Mouse (Mus musculus) lung, embryonic 16.5 days (tissue): Measurements from ENCODE around the gene Cstl1. TPM values are rescaled to one million over a fixed set of nuclear protein-coding genes. Genes with fewer than 3 reads are reported as not detected.
A peak's percentile ranks its signal among the peaks of the same experiment; 100 is the strongest.
"Not testable (repeated sequence)": the region's sequence is repeated elsewhere in the genome, so short reads cannot be mapped to it uniquely, and the experiment has no call there.

Source experiments
- ATAC-seq: fragments of 200-750 bp; cut with Nextera tagmentation; 2 replicates; pipeline ENCODE4 v1.8.0; 2017; ENCODE audit warnings: low read depth, mild to moderate bottlenecking, moderate library complexity
- H3K27ac ChIP-seq: fragments of 300-500 bp; sonication (generic); 2 replicates; pipeline ENCODE4 v1.5.1; 2014; ENCODE audit warnings: mild to moderate bottlenecking, control low read depth, low read length
- H3K27me3 ChIP-seq: fragments of 300-500 bp; sonication (generic); 2 replicates; pipeline ENCODE4 v1.6.1; 2014; ENCODE audit warnings: low read depth, low read length, mixed read lengths; ENCODE audit not compliant: control insufficient read depth, insufficient read depth
- H3K36me3 ChIP-seq: fragments of 300-500 bp; sonication (generic); 2 replicates; pipeline ENCODE4 v1.6.1; 2014; ENCODE audit warnings: low read length; ENCODE audit not compliant: control insufficient read depth, insufficient read depth
- H3K4me1 ChIP-seq: fragments of 300-500 bp; sonication (generic); replicated peaks from 2 replicates; pipeline ENCODE4 v1.6.1; 2014; ENCODE audit warnings: low read length, mixed read lengths; ENCODE audit not compliant: control insufficient read depth, insufficient read depth
- H3K4me2 ChIP-seq: fragments of 300-500 bp; sonication (generic); 2 replicates; pipeline ENCODE4 v1.6.1; 2014; ENCODE audit warnings: low read depth, low read length, control low read depth
- H3K4me3 ChIP-seq: fragments of 300-500 bp; sonication (generic); 2 replicates; pipeline ENCODE4 v1.5.1; 2014; ENCODE audit warnings: mild to moderate bottlenecking, low read length, control low read depth
- H3K9ac ChIP-seq: fragments of 300-500 bp; sonication (generic); 2 replicates; pipeline ENCODE4 v1.6.1; 2014; ENCODE audit warnings: low read length, control low read depth
- H3K9me3 ChIP-seq: fragments of 300-500 bp; sonication (generic); 2 replicates; pipeline ENCODE4 v1.6.1; 2016; ENCODE audit warnings: low read length; ENCODE audit not compliant: control insufficient read depth
- WGBS: fragments of 180-500 bp; shearing (Covaris S2); extraction: QIAGEN DNeasy Blood & Tissue Kit; methylation state at CpG from one replicate; pipeline ENCODE4 v1.1.7; 2014; 5-methylcytosine and 5-hydroxymethylcytosine counted together
- polyA plus RNA-seq: library from polyadenylated mRNA; unstranded; fragments of >200 nt; fragmentation: Nextera tagmentation; extraction: Ambion mirVana; gene quantifications from 2 replicates; pipeline ENCODE4 v1.2.1, GENCODE M21; 2015

Cstl1 gene
- polyA plus RNA-seq, 1 experiment from 2014 or later, result not detected

GRCm38 (mm10) chr2:148743001-148743400 lies 7.2 kb upstream of the Cstl1 start:
- Histone ChIP-seq H3K9me3 (no peaks in the 10 kb centered on the region), H3K27ac (no peak overlapping the region), H3K4me2 (no peak overlapping the region), H3K36me3 (no peaks in the 10 kb centered on the region), H3K9ac (no peak overlapping the region), H3K4me1 (no peaks in the 10 kb centered on the region), H3K27me3 (no peaks in the 10 kb centered on the region), H3K4me3 (no peak overlapping the region)
- no peak for ATAC-seq
- 72% methylated on average over 3 of the region's 3 CpGs for WGBS

GRCm38 (mm10) chr2:148743846-148744407 lies 6.2 kb upstream of the Cstl1 start:
- no peak overlapping the region for H3K9ac ChIP-seq
- H3K27ac ChIP-seq, result no peak overlapping the region
- no peaks in the 10 kb centered on the region for H3K4me1 ChIP-seq
- no peaks in the 10 kb centered on the region for H3K9me3 ChIP-seq
- H3K4me3 ChIP-seq, result no peak overlapping the region
- 65% methylated on average over 3 of the region's 3 CpGs for WGBS
- H3K36me3 ChIP-seq, result no peaks in the 10 kb centered on the region
- no peak for ATAC-seq
- no peak overlapping the region for H3K4me2 ChIP-seq
- H3K27me3 ChIP-seq, result no peaks in the 10 kb centered on the region

- 17% methylated on average over 15 of the region's 15 CpGs for WGBS
- Histone ChIP-seq H3K4me2 (peak overlapping the region; percentile 63), H3K27ac (no peak overlapping the region), H3K27me3 (no peaks in the 10 kb centered on the region), H3K4me1 (peaks cover 2% of the 10 kb centered on the region; the same call in 1 of the 2 replicates), H3K9me3 (no peaks in the 10 kb centered on the region), H3K9ac (no peak overlapping the region), H3K36me3 (no peaks in the 10 kb centered on the region), H3K4me3 (peak overlapping the region; percentile 42)
- peak; percentile 80 for ATAC-seq
Observed at GRCm38 (mm10) chr2:148751893-148752813, 2.0 kb downstream of the Cstl1 start.

GRCm38 (mm10) chr2:148754310-148754846 lies 4.2 kb downstream of the Cstl1 start:
- H3K4me3 ChIP-seq, result no peak overlapping the region
- H3K9ac ChIP-seq, result no peak overlapping the region
- no peak overlapping the region for H3K27ac ChIP-seq
- no peaks in the 10 kb centered on the region for H3K9me3 ChIP-seq
- no peak for ATAC-seq
- no peaks in the 10 kb centered on the region for H3K27me3 ChIP-seq
- H3K4me2 ChIP-seq, result no peak overlapping the region
- H3K36me3 ChIP-seq, result no peaks in the 10 kb centered on the region
- peaks cover 2% of the 10 kb centered on the region; the same call in 1 of the 2 replicates for H3K4me1 ChIP-seq
- WGBS, result 44% methylated on average over 1 of the region's 1 CpGs

- 100% methylated on average over 1 of the region's 1 CpGs for WGBS
- no peak overlapping the region for H3K27ac ChIP-seq
- H3K4me1 ChIP-seq, result no peaks in the 10 kb centered on the region
- no peaks in the 10 kb centered on the region for H3K36me3 ChIP-seq
- H3K9ac ChIP-seq, result no peak overlapping the region
- H3K4me3 ChIP-seq, result no peak overlapping the region
- H3K4me2 ChIP-seq, result no peak overlapping the region
- no peaks in the 10 kb centered on the region for H3K27me3 ChIP-seq
- no peak for ATAC-seq
- H3K9me3 ChIP-seq, result no peaks in the 10 kb centered on the region
Observed at GRCm38 (mm10) chr2:148763648-148764388, 13.7 kb downstream of the Cstl1 start.

- H3K9me3 ChIP-seq, H3K4me2 ChIP-seq, H3K36me3 ChIP-seq, H3K27me3 ChIP-seq, H3K4me1 ChIP-seq, ATAC-seq, H3K9ac ChIP-seq, H3K4me3 ChIP-seq, H3K27ac ChIP-seq: not testable (repeated sequence)
- 77% methylated on average over 4 of the region's 4 CpGs for WGBS
Observed at GRCm38 (mm10) chr2:148771397-148771796, 21.2 kb downstream of the Cstl1 start, which contains the start of gene Cst11. Cst11 (minus strand) TSS chr2:148771497.

- no peaks in the 10 kb centered on the region for H3K4me1 ChIP-seq
- no peak within 1 kb of the TSS for H3K9ac ChIP-seq
- no peak for ATAC-seq
- H3K27ac ChIP-seq, result no peak within 1 kb of the TSS
- WGBS, result 0% methylated on average over 1 of the region's 1 CpGs
- H3K27me3 ChIP-seq, result no peaks in the 10 kb centered on the region
- no peaks in the 10 kb centered on the region for H3K9me3 ChIP-seq
- no peak within 1 kb of the TSS for H3K4me3 ChIP-seq
- no peaks in the 10 kb centered on the region for H3K36me3 ChIP-seq
- H3K4me2 ChIP-seq, result no peak within 1 kb of the TSS
Observed at GRCm38 (mm10) chr2:148781709-148782108, 31.6 kb downstream of the Cstl1 start, which contains the start of gene 8030411F24Rik. 8030411F24Rik (plus strand) TSS chr2:148782009.

- no peaks in the 10 kb centered on the region for H3K9me3 ChIP-seq
- no peaks in the 10 kb centered on the region for H3K4me1 ChIP-seq
- H3K27ac ChIP-seq, result no peak within 1 kb of the TSS
- no peaks in the 10 kb centered on the region for H3K27me3 ChIP-seq
- no peaks in the 10 kb centered on the region for H3K36me3 ChIP-seq
- 87% methylated on average over 6 of the region's 6 CpGs for WGBS
- H3K9ac ChIP-seq, result no peak within 1 kb of the TSS
- no peak within 1 kb of the TSS for H3K4me3 ChIP-seq
- no peak for ATAC-seq
- no peak within 1 kb of the TSS for H3K4me2 ChIP-seq
Observed at GRCm38 (mm10) chr2:148789142-148789541, 39.0 kb downstream of the Cstl1 start, which contains the start of gene Cst12. Cst12 (plus strand) TSS chr2:148789361.

- Histone ChIP-seq H3K9me3 (no peaks in the 10 kb centered on the region), H3K9ac (no peak within 1 kb of the TSS)
- no peak for ATAC-seq
Observed at GRCm38 (mm10) chr2:148798485-148798884, 48.3 kb downstream of the Cstl1 start, which contains the start of gene Cst8. Cst8 (plus strand) TSS chr2:148798785.

More at GRCm38 (mm10) chr2:148798485-148798884, 48.3 kb downstream of the Cstl1 start, which contains the start of gene Cst8:
- no peaks in the 10 kb centered on the region for H3K36me3 ChIP-seq
- H3K4me2 ChIP-seq, result no peak within 1 kb of the TSS
- H3K27ac ChIP-seq, result no peak within 1 kb of the TSS
- H3K4me1 ChIP-seq, result no peaks in the 10 kb centered on the region
- no peaks in the 10 kb centered on the region for H3K27me3 ChIP-seq
- WGBS, result 76% methylated on average over 1 of the region's 1 CpGs
- no peak within 1 kb of the TSS for H3K4me3 ChIP-seq
